Mouse (Mus musculus) olfactory bulb, adult 2 months (tissue): ENCODE results near the gene Ubn2. TPM values are rescaled to one million over a fixed set of nuclear protein-coding genes. Genes with fewer than 3 reads are reported as not detected.

Source experiments
- H3K27ac ChIP-seq: fragments of 200-500 bp; 2 replicates; pipeline ENCODE4 v1.5.1; 2012; ENCODE audit warnings: low read depth, low read length; ENCODE audit not compliant: insufficient read depth
- H3K4me1 ChIP-seq: fragments of 200-500 bp; 2 replicates; pipeline ENCODE4 v1.6.1; 2012; ENCODE audit warnings: low read length; ENCODE audit not compliant: control insufficient read depth, insufficient read depth
- H3K4me3 ChIP-seq: fragments of 200-500 bp; 2 replicates; pipeline ENCODE4 v1.5.1; 2012; ENCODE audit warnings: mild to moderate bottlenecking, low read depth, low read length, moderate library complexity; ENCODE audit not compliant: insufficient read depth
- CTCF ChIP-seq: fragments of 200-500 bp; IDR thresholded peaks from 2 replicates; pipeline ENCODE4 v1.5.1; 2012; ENCODE audit warnings: low read depth, mild to moderate bottlenecking, low read length, moderate library complexity; ENCODE audit not compliant: insufficient read depth
- POLR2A ChIP-seq: fragments of 200-500 bp; IDR thresholded peaks from 2 replicates; pipeline ENCODE4 v1.6.1; 2012; ENCODE audit warnings: mild to moderate bottlenecking, low read depth, low read length, moderate library complexity; ENCODE audit not compliant: insufficient read depth
- WGBS: fragments of 180-500 bp; shearing (Covaris S2); methylation state at CpG from one replicate; pipeline ENCODE4 v1.1.7; 2018; 5-methylcytosine and 5-hydroxymethylcytosine counted together
- polyA plus RNA-seq: library from polyadenylated mRNA; stranded (reverse); fragments of >200 nt; gene quantifications from 2 replicates; pipeline ENCODE4 v1.2.4, GENCODE M21; 2012; ENCODE audit warnings: low replicate concordance; ENCODE audit not compliant: missing spikeins, insufficient read depth, insufficient read length

The Ubn2 gene
- polyA plus RNA-seq, 1 experiment: not detected

- WGBS: 91% methylated on average over 4 of the region's 4 CpGs
- no peak overlapping the region for H3K27ac ChIP-seq
- TF ChIP-seq CTCF (no peak), POLR2A (no peak)
- 0 out of 2 replicates have a peak, but pooled peaks cover 2% of the 10 kb centered on the region for H3K4me1 ChIP-seq
- no peak overlapping the region for H3K4me3 ChIP-seq
Measured at GRCm38 (mm10) chr6:38469591-38469990, 35.8 kb downstream of the Ubn2 start.

GRCm38 (mm10) chr6:38481694-38482371 lies 48.1 kb downstream of the Ubn2 start:
- Histone ChIP-seq H3K27ac (no peak overlapping the region), H3K4me3 (no peak overlapping the region), H3K4me1 (no peaks in the 10 kb centered on the region)
- TF ChIP-seq POLR2A (no peak), CTCF (no peak)
- 33% methylated on average over 5 of the region's 5 CpGs for WGBS

DNA sequence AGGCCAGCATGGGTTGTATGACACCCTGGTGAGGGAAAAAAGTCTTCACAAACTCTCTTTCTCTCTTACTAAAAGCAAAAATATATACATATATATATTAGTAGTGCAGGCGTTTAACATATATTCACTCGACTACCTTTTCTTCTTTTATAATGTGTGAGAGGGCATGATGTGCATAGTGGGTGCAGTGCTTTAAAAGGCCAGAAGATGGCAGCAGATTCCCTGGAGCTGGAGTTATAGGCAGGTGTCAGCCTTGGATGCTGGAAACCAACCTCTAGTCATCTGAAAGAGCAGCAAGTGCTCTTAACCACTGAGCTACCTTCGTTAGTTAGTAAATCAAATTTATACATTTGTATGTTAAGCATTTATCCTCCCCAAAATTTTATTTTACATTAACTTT lies 58.8 kb downstream of the Ubn2 start:
- 84% methylated on average over 3 of the region's 3 CpGs for WGBS
- no peak overlapping the region for H3K27ac ChIP-seq
- TF ChIP-seq POLR2A: no peak
- no peak for TF ChIP-seq CTCF
- no peak overlapping the region for H3K4me3 ChIP-seq
- no peaks in the 10 kb centered on the region; the same call in 1 of the 2 replicates for H3K4me1 ChIP-seq

DNA sequence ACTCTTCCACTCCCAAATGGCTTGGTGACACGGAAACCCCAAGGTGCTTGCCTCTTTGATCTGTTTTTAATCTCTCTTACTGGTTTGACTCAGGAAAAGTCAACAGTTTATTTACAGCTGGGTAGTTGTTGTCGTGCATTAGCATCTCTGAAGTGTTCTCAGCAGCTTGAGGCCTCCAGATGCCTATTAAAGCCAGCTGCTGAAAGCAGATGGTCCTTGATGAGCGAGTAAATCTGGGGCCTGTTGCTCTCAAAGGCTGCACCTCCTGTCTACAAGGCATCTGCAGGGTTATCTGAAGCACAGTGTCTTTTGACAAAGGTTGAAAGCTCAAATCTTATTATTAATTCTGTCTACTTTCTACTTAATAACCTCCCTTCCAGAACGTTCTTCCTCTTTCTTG lies 61.9 kb downstream of the Ubn2 start:
- WGBS: 46% methylated on average over 4 of the region's 4 CpGs
- Histone ChIP-seq H3K27ac (peak overlapping the region; percentile 26; the same call in 1 of the 2 replicates), H3K4me3 (no peak overlapping the region), H3K4me1 (no peaks in the 10 kb centered on the region; the same call in 1 of the 2 replicates)
- TF ChIP-seq CTCF (no peak), POLR2A (no peak)

DNA sequence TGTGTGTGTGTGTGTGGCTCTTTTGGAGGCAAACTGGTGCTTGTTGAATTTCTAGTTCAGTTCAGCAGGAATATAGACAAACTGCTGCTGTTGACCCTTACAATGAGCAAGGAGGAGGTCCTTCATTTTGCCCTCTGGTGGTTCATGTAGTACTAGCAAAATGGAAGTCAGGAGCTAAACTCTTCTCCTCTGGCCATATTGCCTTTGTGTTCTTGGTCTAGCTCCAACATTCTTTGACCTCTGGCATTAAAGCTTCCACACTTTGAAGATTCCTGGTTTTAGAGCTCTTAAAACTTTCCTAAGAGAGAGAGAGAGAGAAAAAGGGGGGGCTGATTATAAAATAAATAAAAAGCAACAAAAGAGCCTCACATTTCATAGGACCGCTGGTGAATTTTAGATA lies 78.3 kb downstream of the Ubn2 start:
- WGBS: 97% methylated on average over 1 of the region's 1 CpGs
- Histone ChIP-seq H3K4me3 (no peak overlapping the region), H3K27ac (no peak overlapping the region), H3K4me1 (no peaks in the 10 kb centered on the region)
- TF ChIP-seq CTCF (no peak), POLR2A (no peak)

DNA sequence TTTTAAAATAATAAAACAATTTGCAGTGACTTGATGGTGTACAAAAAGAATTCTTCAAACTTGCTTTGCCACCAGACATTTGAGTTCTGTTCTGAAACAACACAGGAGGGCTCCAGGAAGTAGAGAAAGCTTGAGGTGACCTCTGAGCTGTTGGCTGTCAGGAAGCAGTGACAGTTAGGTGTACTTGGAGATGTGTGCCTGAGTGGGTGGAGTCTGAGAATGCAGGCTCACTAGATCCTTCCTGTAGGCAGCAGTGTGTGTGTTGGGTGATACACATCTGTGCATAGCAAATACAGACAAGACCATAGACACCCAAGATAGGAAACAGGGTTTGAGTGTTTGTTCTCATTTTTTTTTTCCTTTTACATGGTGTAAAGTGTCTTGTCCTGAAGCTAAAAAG lies 79.1 kb downstream of the Ubn2 start:
- no peak for TF ChIP-seq POLR2A
- TF ChIP-seq CTCF: no peak
- H3K4me1 ChIP-seq: no peaks in the 10 kb centered on the region
- no peak overlapping the region for H3K27ac ChIP-seq
- no peak overlapping the region for H3K4me3 ChIP-seq

DNA sequence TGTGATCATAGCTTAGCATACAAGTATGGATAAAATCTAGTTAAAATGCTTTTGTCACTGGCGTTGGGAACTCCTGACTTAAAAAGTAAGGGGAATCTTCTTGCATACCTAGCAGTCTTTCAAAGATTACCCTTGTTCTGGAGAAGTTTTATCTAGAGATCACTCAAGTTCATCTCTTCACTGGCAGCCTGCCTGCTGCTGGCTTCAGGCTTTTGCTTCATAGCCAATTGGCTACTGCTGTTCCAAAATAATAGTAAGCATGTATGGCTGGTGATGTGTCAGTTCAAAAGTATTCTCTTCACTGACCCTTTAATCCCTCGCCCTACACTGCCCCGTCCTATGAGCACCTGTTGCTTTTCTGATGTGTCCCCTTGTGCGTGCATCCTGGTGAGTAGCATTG lies 81.5 kb downstream of the Ubn2 start:
- WGBS: 93% methylated on average over 4 of the region's 4 CpGs
- TF ChIP-seq CTCF (no peak), POLR2A (no peak)

GRCm38 (mm10) chr6:38523851-38524250 lies 90.1 kb downstream of the Ubn2 start:
- H3K4me3 ChIP-seq: no peak overlapping the region
- 40% methylated on average over 8 of the region's 8 CpGs for WGBS
- H3K4me1 ChIP-seq: no peaks in the 10 kb centered on the region
- TF ChIP-seq POLR2A (no peak), CTCF (no peak)
- no peak overlapping the region for H3K27ac ChIP-seq

More for the DNA sequence above, 81.5 kb downstream of the Ubn2 start:
- Histone ChIP-seq H3K4me3 (no peak overlapping the region), H3K27ac (no peak overlapping the region), H3K4me1 (no peaks in the 10 kb centered on the region)

- no peak for TF ChIP-seq POLR2A
- Histone ChIP-seq H3K4me1 (no peaks in the 10 kb centered on the region), H3K4me3 (no peak overlapping the region), H3K27ac (no peak overlapping the region)
- WGBS: 56% methylated on average over 5 of the region's 5 CpGs
Measured at GRCm38 (mm10) chr6:38531211-38531820, 97.6 kb downstream of the Ubn2 start.
